Comparison of ENCODE assay signal across 12 mouse cellular contexts in genomic region chr1:39700599-39701273, GRCm38 (mm10). TPM values are rescaled to one million over a fixed set of nuclear protein-coding genes. Genes with fewer than 3 reads are reported as not detected.
A peak's percentile ranks its signal among the peaks of the same experiment; 100 is the strongest.
DNase-seq lines count a peak whose midpoint lies in the region; ATAC-seq and TF ChIP-seq lines count a peak whose summit lies in the region.
"Had no signal": no experiment of that assay in that cellular context is flagged by ENCODE, and none has a peak within 500 bp of the region (broad histone marks: within the 10 kb centered on the region; RNA-seq: fewer than 3 reads in every experiment).

No protein-coding gene starts in this region.

- no peaks in the 10 kb centered on the region for H3K36me3 ChIP-seq in heart, embryonic 13.5 days
- H3K36me3 ChIP-seq in stomach, embryonic 14.5 days (ENCODE audit: control insufficient read depth, insufficient read depth, low read length): no peaks in the 10 kb centered on the region
- no peaks in the 10 kb centered on the region for H3K36me3 ChIP-seq in stomach, postnatal 0 days (ENCODE audit: control insufficient read depth, insufficient read depth, low read length)
- H3K36me3 ChIP-seq in limb, embryonic 10.5 days: no peaks in the 10 kb centered on the region

- TF ChIP-seq EP300 in stomach, postnatal 0 days (optimal IDR thresholded peaks at IDR 0.05): no peak

- ATAC-seq in heart, embryonic 13.5 days (ENCODE audit: extremely low read depth, insufficient number of reproducible peaks, low FRiP score, low TSS enrichment): no peak
- 0 out of 2 replicates have a peak, but pooled peaks have one; percentile 59 for ATAC-seq in stomach, embryonic 14.5 days (ENCODE audit: insufficient number of reproducible peaks, insufficient read depth, low FRiP score, low read depth)
- ATAC-seq in stomach, postnatal 0 days (ENCODE audit: low FRiP score, low TSS enrichment): no peak

- H3K9ac ChIP-seq in heart, embryonic 13.5 days: peak overlapping the region; percentile 48; the same call in 1 of the 2 replicates
- no peak overlapping the region for H3K9ac ChIP-seq in stomach, embryonic 14.5 days (replicated peaks; ENCODE audit: low read depth, low read length)
- no peak overlapping the region for H3K9ac ChIP-seq in stomach, postnatal 0 days (ENCODE audit: low read length)

- TF ChIP-seq CTCF in stomach, postnatal 0 days (IDR thresholded peaks at IDR 0.05; ENCODE audit: low read depth): no peak

- no peak for DNase-seq in heart, postnatal 10 days
- DNase-seq in stomach, postnatal 0 days (ENCODE audit: low spot score): no peak
- peak; percentile 58 for DNase-seq in limb, embryonic 10.5 days (ENCODE audit: low spot score)
- DNase-seq in layer of hippocampus, adult 9-10 months (ENCODE audit: low spot score): no peak
- no peak for DNase-seq in frontal cortex, postnatal 25 days (ENCODE audit: low spot score in 2 of 2)
- DNase-seq in spleen, postnatal 14 days (ENCODE audit: low spot score in 2 of 2): no peak
- DNase-seq: B cell, adult 2 months; heart, postnatal 36 days had no signal

- H3K4me2 ChIP-seq in heart, embryonic 13.5 days: peak overlapping the region; percentile 25
- no peak overlapping the region for H3K4me2 ChIP-seq in stomach, embryonic 14.5 days (replicated peaks; ENCODE audit: low read depth, low read length)
- no peak overlapping the region for H3K4me2 ChIP-seq in stomach, postnatal 0 days (replicated peaks; ENCODE audit: low read depth)

- peak overlapping the region; percentile 13; the same call in 1 of the 2 replicates for H3K27ac ChIP-seq in heart, embryonic 13.5 days (replicated peaks)
- H3K27ac ChIP-seq in stomach, embryonic 14.5 days (ENCODE audit: low read length): peak overlapping the region; percentile 1; the same call in 1 of the 2 replicates
- H3K27ac ChIP-seq in stomach, postnatal 0 days (replicated peaks): no peak overlapping the region
- peak overlapping the region; percentile 87 for H3K27ac ChIP-seq in limb, embryonic 10.5 days

- no peaks in the 10 kb centered on the region for H3K9me3 ChIP-seq in heart, embryonic 13.5 days
- H3K9me3 ChIP-seq in stomach, embryonic 14.5 days (ENCODE audit: control insufficient read depth, low read depth, low read length): no peaks in the 10 kb centered on the region
- no peaks in the 10 kb centered on the region for H3K9me3 ChIP-seq in stomach, postnatal 0 days (ENCODE audit: control insufficient read depth, low read length)
- no peaks in the 10 kb centered on the region for H3K9me3 ChIP-seq in limb, embryonic 10.5 days (replicated peaks)
- H3K9me3 ChIP-seq: megakaryocyte, embryonic 14.5 days had no signal

- H3K4me1 ChIP-seq in heart, embryonic 13.5 days: peaks cover 43% of the 10 kb centered on the region
- peaks cover 11% of the 10 kb centered on the region for H3K4me1 ChIP-seq in stomach, embryonic 14.5 days (ENCODE audit: control insufficient read depth, insufficient read depth, low read length)
- peaks cover 5% of the 10 kb centered on the region; the same call in 1 of the 2 replicates for H3K4me1 ChIP-seq in stomach, postnatal 0 days (replicated peaks; ENCODE audit: control insufficient read depth, insufficient read depth)
- H3K4me1 ChIP-seq in limb, embryonic 10.5 days: peaks cover 47% of the 10 kb centered on the region

- no peak overlapping the region for H3K4me3 ChIP-seq in heart, embryonic 13.5 days
- H3K4me3 ChIP-seq in stomach, embryonic 14.5 days (ENCODE audit: low read depth, low read length): no peak overlapping the region
- no peak overlapping the region for H3K4me3 ChIP-seq in stomach, postnatal 0 days (ENCODE audit: low read depth, low read length)
- no peak overlapping the region for H3K4me3 ChIP-seq in limb, embryonic 10.5 days
- H3K4me3 ChIP-seq: erythroblast, embryonic 14.5 days; megakaryocyte, embryonic 14.5 days had no signal

- WGBS in heart, embryonic 13.5 days: 29% methylated on average over 7 of the region's 7 CpGs
- WGBS in stomach, embryonic 14.5 days: 21% methylated on average over 7 of the region's 7 CpGs
- 29% methylated on average over 7 of the region's 7 CpGs for WGBS in stomach, postnatal 0 days
- WGBS in limb, embryonic 10.5 days: 11% methylated on average over 7 of the region's 7 CpGs

- no peaks in the 10 kb centered on the region for H3K27me3 ChIP-seq in heart, embryonic 13.5 days (replicated peaks)
- H3K27me3 ChIP-seq in stomach, embryonic 14.5 days (ENCODE audit: control insufficient read depth, insufficient read depth, low read length): no peaks in the 10 kb centered on the region
- H3K27me3 ChIP-seq in stomach, postnatal 0 days (ENCODE audit: control insufficient read depth, insufficient read depth, low read length): no peaks in the 10 kb centered on the region
- no peaks in the 10 kb centered on the region for H3K27me3 ChIP-seq in limb, embryonic 10.5 days (ENCODE audit: low read depth, poor library complexity, severe bottlenecking)

- intact Hi-C loops in heart, postnatal 10 days (cut with DNase I): no loop called here

RNA-seq across cellular contexts. Expression of gene Rfx8, which starts 20.1 kb away (rescaled TPM):
- 0.59 and 0.67 TPM in 2 replicates for polyA plus RNA-seq in heart, embryonic 13.5 days (2015; fragmentation: Nextera tagmentation; extraction: Ambion mirVana)
- total RNA-seq in heart, postnatal 10 days (2021): under 1 TPM; 0.53 to 0.55 TPM
- polyA plus RNA-seq in stomach, embryonic 14.5 days (2014; fragmentation: Nextera tagmentation; extraction: Ambion mirVana): 0.27 and 0.88 TPM in 2 replicates
- 0.06 and 0.21 TPM in 2 replicates for polyA plus RNA-seq in stomach, postnatal 0 days (2015; fragmentation: Nextera tagmentation; extraction: Ambion mirVana)
- polyA plus RNA-seq in limb, embryonic 10.5 days (2016; fragmentation: Nextera tagmentation; extraction: Ambion mirVana): 0.35 and 0.79 TPM in 2 replicates

RNA-seq across cellular contexts. Expression of gene Creg2, which starts 49.5 kb away (rescaled TPM):
- not detected in 2 replicates for polyA plus RNA-seq in heart, embryonic 13.5 days (2015; fragmentation: Nextera tagmentation; extraction: Ambion mirVana)
- total RNA-seq in heart, postnatal 10 days (2021): not detected
- 0.29 and 0.35 TPM in 2 replicates for polyA plus RNA-seq in stomach, embryonic 14.5 days (2014; fragmentation: Nextera tagmentation; extraction: Ambion mirVana)
- polyA plus RNA-seq in stomach, postnatal 0 days (2015; fragmentation: Nextera tagmentation; extraction: Ambion mirVana): 0.22 and 0.30 TPM in 2 replicates
- 0.06 TPM in 1 of 2 replicates, not detected in the other for polyA plus RNA-seq in limb, embryonic 10.5 days (2016; fragmentation: Nextera tagmentation; extraction: Ambion mirVana)
- total RNA-seq: heart, postnatal 36 days had no signal
- polyA plus RNA-seq: erythroblast, embryonic 14.5 days had no signal
